Mouse (Mus musculus) cerebellum, adult 2 months (tissue): ENCODE measurements around the gene Pygm.

Experiments
- CTCF ChIP-seq: fragments of 200-500 bp; IDR thresholded peaks from 2 replicates; pipeline ENCODE4 v1.5.1; 2011; ENCODE audit warnings: low read depth, mild to moderate bottlenecking, control low read depth, low read length, moderate library complexity, borderline replicate concordance; ENCODE audit not compliant: insufficient read depth
- POLR2A ChIP-seq: fragments of 200-500 bp; IDR thresholded peaks from 2 replicates; pipeline ENCODE4 v1.6.1; 2011; ENCODE audit warnings: low read length, control low read depth, borderline replicate concordance; ENCODE audit not compliant: insufficient read depth

DNA sequence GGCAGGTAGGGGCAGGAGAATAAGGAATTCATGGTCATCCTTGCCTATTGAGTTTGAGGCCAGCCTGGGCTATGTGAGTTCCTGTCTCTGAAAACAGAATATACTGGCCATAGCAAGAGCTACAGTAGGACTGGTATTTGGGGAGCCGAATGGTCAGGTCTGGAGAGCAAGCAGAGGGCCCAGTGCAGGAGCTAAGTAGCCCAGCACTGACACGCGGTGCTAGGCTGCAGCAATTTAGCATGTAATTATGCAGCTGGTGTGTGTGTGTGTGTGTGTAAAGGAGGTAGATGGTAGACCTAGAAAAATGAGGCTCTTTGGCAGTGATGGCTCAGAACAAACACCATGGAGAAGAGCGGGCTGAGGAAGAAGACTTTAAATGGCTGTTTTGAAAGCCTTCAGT, 36.6 kb upstream of the Pygm start:
- TF ChIP-seq POLR2A, result no peak
- no peak for TF ChIP-seq CTCF
